8 mouse cellular contexts compared by ENCODE assay signal in genomic region chr9:44717822-44718242, GRCm38 (mm10). TPM values are rescaled to one million over a fixed set of nuclear protein-coding genes. Genes with fewer than 3 reads are reported as not detected.
DNase-seq lines count a peak whose midpoint lies in the region.
"Had no signal": no experiment of that assay in that cellular context is flagged by ENCODE, and none has a peak within 500 bp of the region (broad histone marks: within the 10 kb centered on the region; RNA-seq: fewer than 3 reads in every experiment).

No protein-coding gene starts in this region.

- peak; percentile 81 for DNase-seq in layer of hippocampus, adult 11-12 months (ENCODE audit: low spot score)
- no peak for DNase-seq in layer of hippocampus, adult 9-10 months (ENCODE audit: low spot score)
- DNase-seq in adrenal gland, postnatal 10 days: peak; percentile 72
- DNase-seq in cerebellum, adult 9-10 months: peak; percentile 96
- peak; percentile 90 for DNase-seq in kidney, adult 9 months
- no peak for DNase-seq in spleen, postnatal 10 days (ENCODE audit: low spot score in 2 of 2)
- no peak for DNase-seq in spleen, postnatal 14 days (ENCODE audit: low spot score in 2 of 2)

RNA-seq across cellular contexts. Expression of gene Phldb1, which starts 17.2 kb away (rescaled TPM):
- 10 to 100 TPM; 54.5 to 63.9 TPM for total RNA-seq in adrenal gland, postnatal 10 days (2021)

RNA-seq across cellular contexts. Expression of gene Treh, which starts 44.8 kb away (rescaled TPM):
- total RNA-seq in adrenal gland, postnatal 10 days (2021): not detected
- total RNA-seq: granulocyte monocyte progenitor cell, adult 5-6 weeks had no signal

RNA-seq across cellular contexts. Expression of gene Arcn1, which starts 49.8 kb away (rescaled TPM):
- total RNA-seq in adrenal gland, postnatal 10 days (2021): 100 to 1,000 TPM; 138 to 150 TPM

RNA-seq across cellular contexts. Expression of gene Ift46, which starts 49.9 kb away (rescaled TPM):
- 10 to 100 TPM; 73.0 to 87.7 TPM for total RNA-seq in adrenal gland, postnatal 10 days (2021)

Comparison
In these comparisons a context has a peak if more than half of its experiments do, and no peak if none do; other contexts are left out.
1. DNase-seq: peak in layer of hippocampus, adult 11-12 months (single experiment), adrenal gland, postnatal 10 days (single experiment), cerebellum, adult 9-10 months (single experiment) and kidney, adult 9 months (single experiment); none in layer of hippocampus, adult 9-10 months (single experiment), spleen, postnatal 10 days (0 of 2) and spleen, postnatal 14 days (0 of 2).